Mouse (Mus musculus): ENCODE data around the gene Bbx.
A peak's percentile ranks its signal among the peaks of the same experiment; 100 is the strongest.

GRCm38 (mm10) chr16:50293502-50294228 lies 138.5 kb downstream of the Bbx start:
- TF ChIP-seq CTCF (IDR thresholded peaks at IDR 0.05) (peak; percentile 60), EP300 (IDR thresholded peaks at IDR 0.05; ENCODE audit: insufficient read depth, low read depth, low read length) (no peak), POLR2A (IDR thresholded peaks at IDR 0.05; ENCODE audit: insufficient read depth, low read depth, low read length) (no peak)
